Mouse (Mus musculus) hindbrain, postnatal 0 days (tissue): ENCODE results near the gene Rarb. TPM values are rescaled to one million over a fixed set of nuclear protein-coding genes. Genes with fewer than 3 reads are reported as not detected.

Experiments
- ATAC-seq: fragments of 200-750 bp; cut with Nextera tagmentation; 2 replicates; pipeline ENCODE4 v1.8.0; 2017; ENCODE audit warnings: mild to moderate bottlenecking, moderate TSS enrichment, moderate library complexity
- DNase-seq: peaks from one replicate; pipeline ENCODE4 v3.0.0-alpha.2; 2015; ENCODE audit warnings: low spot score
- H3K27ac ChIP-seq: fragments of 300-500 bp; sonication (generic); 2 replicates; pipeline ENCODE4 v1.5.1; 2014; ENCODE audit warnings: mild to moderate bottlenecking
- H3K27me3 ChIP-seq: fragments of 300-500 bp; sonication (generic); 2 replicates; pipeline ENCODE4 v1.6.1; 2014; ENCODE audit warnings: low read length, mixed read lengths; ENCODE audit not compliant: insufficient read depth
- H3K36me3 ChIP-seq: fragments of 300-500 bp; sonication (generic); 2 replicates; pipeline ENCODE4 v1.6.1; 2014; ENCODE audit warnings: low read length, mixed read lengths; ENCODE audit not compliant: insufficient read depth
- H3K4me1 ChIP-seq: fragments of 300-500 bp; sonication (generic); 2 replicates; pipeline ENCODE4 v1.6.1; 2014; ENCODE audit warnings: antibody characterized with exemption, low read length, mixed read lengths; ENCODE audit not compliant: insufficient read depth
- H3K4me2 ChIP-seq: fragments of 300-500 bp; sonication (generic); 2 replicates; pipeline ENCODE4 v1.6.1; 2014; ENCODE audit warnings: low read depth, mild to moderate bottlenecking, low read length, moderate library complexity, mixed read lengths
- H3K4me3 ChIP-seq: fragments of 300-500 bp; sonication (generic); 2 replicates; pipeline ENCODE4 v1.5.1; 2014; ENCODE audit warnings: low read length
- H3K9ac ChIP-seq: fragments of 300-500 bp; sonication (generic); replicated peaks from 2 replicates; pipeline ENCODE4 v1.6.1; 2014; ENCODE audit warnings: mild to moderate bottlenecking, low read length, moderate library complexity, mixed read lengths
- H3K9me3 ChIP-seq: fragments of 300-500 bp; sonication (generic); 2 replicates; pipeline ENCODE4 v1.6.1; 2016; ENCODE audit warnings: low read length, mixed read lengths
- CTCF ChIP-seq: IDR thresholded peaks from 2 replicates; pipeline ENCODE4 v1.5.1; 2016; ENCODE audit warnings: antibody characterized with exemption, control low read depth, low read depth
- WGBS: fragments of 180-500 bp; shearing (Covaris S2); extraction: QIAGEN DNeasy Blood & Tissue Kit; methylation state at CpG from one replicate; pipeline ENCODE4 v1.1.7; 2014; 5-methylcytosine and 5-hydroxymethylcytosine counted together
- polyA plus RNA-seq: library from polyadenylated mRNA; unstranded; fragments of >200 nt; fragmentation: Nextera tagmentation; extraction: Ambion mirVana; gene quantifications from 2 replicates; pipeline ENCODE4 v1.2.1, GENCODE M21; 2015
- total RNA-seq: library from RNA; depleted of rRNA; stranded (reverse); fragments of >200 nt; gene quantifications from 2 replicates; pipeline ENCODE4 v1.2.3, GENCODE M21; 2014

Gene Rarb
- total and polyA plus RNA-seq, 2 experiments from 2014 or later, result 9.6 to 13.7 TPM

- H3K27me3 ChIP-seq, result no peaks in the 10 kb centered on the region
- H3K36me3 ChIP-seq, result no peaks in the 10 kb centered on the region
- H3K4me2 ChIP-seq, result no peak overlapping the region
- no peak overlapping the region for H3K9ac ChIP-seq
- no peak overlapping the region for H3K27ac ChIP-seq
- DNase-seq, result no peak
- H3K9me3 ChIP-seq, result no peaks in the 10 kb centered on the region
- no peak overlapping the region for H3K4me3 ChIP-seq
- no peaks in the 10 kb centered on the region for H3K4me1 ChIP-seq
- no peak for ATAC-seq
- TF ChIP-seq CTCF, result no peak
These were observed 205.0 kb downstream of the Rarb start for GRCm38 (mm10) chr14:16613975-16614374.

GRCm38 (mm10) chr14:16605480-16605879, 213.5 kb downstream of the Rarb start:
- Histone ChIP-seq H3K27me3 (no peaks in the 10 kb centered on the region), H3K27ac (no peak overlapping the region), H3K4me3 (no peak overlapping the region), H3K9me3 (no peaks in the 10 kb centered on the region), H3K4me2 (no peak overlapping the region), H3K4me1 (no peaks in the 10 kb centered on the region), H3K9ac (no peak overlapping the region), H3K36me3 (no peaks in the 10 kb centered on the region)
- DNase-seq, result peak; percentile 33
- 0 out of 2 replicates have a peak, but pooled peaks have one; percentile 56 for ATAC-seq
- peak; percentile 45 for TF ChIP-seq CTCF

- no peak overlapping the region for H3K4me3 ChIP-seq
These were observed 214.4 kb downstream of the Rarb start for GRCm38 (mm10) chr14:16604469-16605064.

GRCm38 (mm10) chr14:16603040-16603590, 215.8 kb downstream of the Rarb start:
- Histone ChIP-seq H3K9me3 (no peaks in the 10 kb centered on the region), H3K4me3 (no peak overlapping the region), H3K4me2 (no peak overlapping the region), H3K4me1 (0 out of 2 replicates have a peak, but pooled peaks cover 2% of the 10 kb centered on the region), H3K27ac (no peak overlapping the region), H3K9ac (no peak overlapping the region), H3K27me3 (no peaks in the 10 kb centered on the region), H3K36me3 (no peaks in the 10 kb centered on the region)
- no peak for TF ChIP-seq CTCF
- ATAC-seq (no peak), DNase-seq (no peak)
- 69% methylated on average over 5 of the region's 5 CpGs for WGBS

More at GRCm38 (mm10) chr14:16604469-16605064, 214.4 kb downstream of the Rarb start:
- H3K27ac ChIP-seq, result no peak overlapping the region
- H3K27me3 ChIP-seq, result no peaks in the 10 kb centered on the region
- no peak for TF ChIP-seq CTCF
- H3K9me3 ChIP-seq, result no peaks in the 10 kb centered on the region
- no peak for ATAC-seq
- H3K4me1 ChIP-seq, result no peaks in the 10 kb centered on the region
- 55% methylated on average over 8 of the region's 8 CpGs for WGBS
- H3K36me3 ChIP-seq, result no peaks in the 10 kb centered on the region
- DNase-seq, result no peak
- H3K9ac ChIP-seq, result no peak overlapping the region
- H3K4me2 ChIP-seq, result no peak overlapping the region

- Histone ChIP-seq H3K9me3 (no peaks in the 10 kb centered on the region), H3K27ac (no peak overlapping the region), H3K27me3 (no peaks in the 10 kb centered on the region), H3K9ac (no peak overlapping the region), H3K4me1 (0 out of 2 replicates have a peak, but pooled peaks cover 9% of the 10 kb centered on the region), H3K4me3 (no peak overlapping the region), H3K36me3 (no peaks in the 10 kb centered on the region), H3K4me2 (no peak overlapping the region)
- TF ChIP-seq CTCF, result no peak
- ATAC-seq, result no peak
- peak; percentile 23 for DNase-seq
- WGBS, result 43% methylated on average over 7 of the region's 7 CpGs
These were observed 219.7 kb downstream of the Rarb start for GRCm38 (mm10) chr14:16599224-16599623.

GRCm38 (mm10) chr14:16598074-16598501, 220.9 kb downstream of the Rarb start:
- ATAC-seq, result peak; percentile 59
- no peaks in the 10 kb centered on the region for H3K9me3 ChIP-seq
- H3K9ac ChIP-seq, result no peak overlapping the region
- WGBS, result 16% methylated on average over 4 of the region's 4 CpGs
- TF ChIP-seq CTCF, result 0 out of 2 replicates have a peak, but pooled peaks have one; percentile 1
- H3K4me1 ChIP-seq, result 0 out of 2 replicates have a peak, but pooled peaks cover 9% of the 10 kb centered on the region
- DNase-seq, result peak; percentile 53
- H3K4me2 ChIP-seq, result 0 out of 2 replicates have a peak overlapping the region, but pooled peaks have one; percentile 2
- no peaks in the 10 kb centered on the region for H3K36me3 ChIP-seq
- no peak overlapping the region for H3K27ac ChIP-seq
- H3K27me3 ChIP-seq, result no peaks in the 10 kb centered on the region
- H3K4me3 ChIP-seq, result no peak overlapping the region

- no peak overlapping the region for H3K4me2 ChIP-seq
- no peak for TF ChIP-seq CTCF
- DNase-seq (peak; percentile 72), ATAC-seq (peak; percentile 56)
- no peaks in the 10 kb centered on the region for H3K27me3 ChIP-seq
- H3K27ac ChIP-seq, result no peak overlapping the region
- H3K4me3 ChIP-seq, result no peak overlapping the region
- WGBS, result 50% methylated on average over 4 of the region's 4 CpGs
- H3K36me3 ChIP-seq, result no peaks in the 10 kb centered on the region
- H3K9ac ChIP-seq, result no peak overlapping the region
- H3K9me3 ChIP-seq, result no peaks in the 10 kb centered on the region
- no peaks in the 10 kb centered on the region for H3K4me1 ChIP-seq
These were observed 229.8 kb downstream of the Rarb start for GRCm38 (mm10) chr14:16589139-16589538.
